Mouse (Mus musculus) hindbrain, embryonic 11.5 days (tissue): ENCODE measurements around the gene Smoc1. TPM values are rescaled to one million over a fixed set of nuclear protein-coding genes. Genes with fewer than 3 reads are reported as not detected.
A peak's percentile ranks its signal among the peaks of the same experiment; 100 is the strongest.

Source experiments
- ATAC-seq: fragments of 200-750 bp; cut with Nextera tagmentation; 2 replicates; pipeline ENCODE4 v1.8.0; 2017; ENCODE audit warnings: mild to moderate bottlenecking, moderate TSS enrichment, moderate library complexity; ENCODE audit not compliant: low FRiP score
- DNase-seq: peaks from one replicate; pipeline ENCODE4 v3.0.0-alpha.2; 2015; ENCODE audit warnings: low spot score
- H3K27ac ChIP-seq: fragments of 300-500 bp; sonication (generic); 2 replicates; pipeline ENCODE4 v1.5.1; 2014; ENCODE audit warnings: mild to moderate bottlenecking, low read depth, low read length
- H3K27me3 ChIP-seq: fragments of 300-500 bp; sonication (generic); 2 replicates; pipeline ENCODE4 v1.6.1; 2014; ENCODE audit warnings: mild to moderate bottlenecking, low read length, moderate library complexity, mixed read lengths; ENCODE audit not compliant: control insufficient read depth, insufficient read depth
- H3K36me3 ChIP-seq: fragments of 300-500 bp; sonication (generic); 2 replicates; pipeline ENCODE4 v1.6.1; 2014; ENCODE audit warnings: mild to moderate bottlenecking, low read length, moderate library complexity, mixed read lengths; ENCODE audit not compliant: control insufficient read depth, insufficient read depth
- H3K4me1 ChIP-seq: fragments of 300-500 bp; sonication (generic); replicated peaks from 2 replicates; pipeline ENCODE4 v1.6.1; 2014; ENCODE audit warnings: low read length, mixed read lengths; ENCODE audit not compliant: control insufficient read depth, insufficient read depth
- H3K4me2 ChIP-seq: fragments of 300-500 bp; sonication (generic); replicated peaks from 2 replicates; pipeline ENCODE4 v1.6.1; 2014; ENCODE audit warnings: mild to moderate bottlenecking, low read depth, low read length
- H3K4me3 ChIP-seq: fragments of 300-500 bp; sonication (generic); 2 replicates; pipeline ENCODE4 v1.5.1; 2014; ENCODE audit warnings: low read depth, low read length
- H3K9ac ChIP-seq: fragments of 300-500 bp; sonication (generic); 2 replicates; pipeline ENCODE4 v1.6.1; 2014; ENCODE audit warnings: low read depth, low read length
- H3K9me3 ChIP-seq: fragments of 300-500 bp; sonication (generic); 2 replicates; pipeline ENCODE4 v1.6.1; 2016; ENCODE audit warnings: low read length; ENCODE audit not compliant: control insufficient read depth
- WGBS: fragments of 180-500 bp; shearing (Covaris S2); extraction: QIAGEN DNeasy Blood & Tissue Kit; methylation state at CpG from one replicate; pipeline ENCODE4 v1.1.7; 2014; 5-methylcytosine and 5-hydroxymethylcytosine counted together
- polyA plus RNA-seq: library from polyadenylated mRNA; unstranded; fragments of >200 nt; fragmentation: Nextera tagmentation; extraction: Ambion mirVana; gene quantifications from 2 replicates; pipeline ENCODE4 v1.2.1, GENCODE M21; 2014

Gene Smoc1
- polyA plus RNA-seq, 1 experiment from 2014 or later: 12.9 TPM

GRCm38 (mm10) chr12:81199280-81199955 is 172.8 kb downstream of the Smoc1 start:
- no peaks in the 10 kb centered on the region for H3K4me1 ChIP-seq
- no peak overlapping the region for H3K27ac ChIP-seq
- DNase-seq (peak; percentile 84), ATAC-seq (peak; percentile 85)
- H3K27me3 ChIP-seq: no peaks in the 10 kb centered on the region
- no peak overlapping the region for H3K9ac ChIP-seq
- no peaks in the 10 kb centered on the region for H3K36me3 ChIP-seq
- 28% methylated on average over 23 of the region's 23 CpGs for WGBS
- no peaks in the 10 kb centered on the region for H3K9me3 ChIP-seq
- no peak overlapping the region for H3K4me2 ChIP-seq
- H3K4me3 ChIP-seq: no peak overlapping the region

DNA sequence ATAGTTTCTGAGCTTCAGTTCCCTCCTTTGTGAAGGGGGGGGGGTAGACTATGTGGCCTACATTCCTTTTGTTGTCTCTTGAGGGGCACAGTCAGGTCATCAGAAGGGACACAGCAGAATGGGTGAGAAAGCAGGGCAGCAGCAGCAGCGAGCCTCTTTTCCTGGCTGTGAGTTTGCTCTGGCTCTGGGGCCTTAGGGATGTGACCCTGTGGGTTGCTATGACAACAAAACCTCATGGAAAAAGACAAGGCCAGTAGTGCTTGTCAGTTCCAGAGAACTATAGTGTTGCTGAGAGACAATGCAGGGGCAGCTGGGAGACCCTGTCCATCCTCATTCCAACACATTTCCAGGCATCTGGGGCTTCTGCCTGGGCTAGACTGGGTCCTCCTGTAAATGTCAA is 176.6 kb downstream of the Smoc1 start:
- ATAC-seq: peak; percentile 57; the same call in 1 of the 2 replicates
- Histone ChIP-seq H3K27ac (no peak overlapping the region), H3K27me3 (no peaks in the 10 kb centered on the region), H3K4me1 (no peaks in the 10 kb centered on the region), H3K4me3 (no peak overlapping the region), H3K4me2 (no peak overlapping the region), H3K9me3 (no peaks in the 10 kb centered on the region), H3K36me3 (no peaks in the 10 kb centered on the region), H3K9ac (no peak overlapping the region)
- WGBS: 6% methylated on average over 1 of the region's 1 CpGs
- DNase-seq: peak; percentile 40

DNA sequence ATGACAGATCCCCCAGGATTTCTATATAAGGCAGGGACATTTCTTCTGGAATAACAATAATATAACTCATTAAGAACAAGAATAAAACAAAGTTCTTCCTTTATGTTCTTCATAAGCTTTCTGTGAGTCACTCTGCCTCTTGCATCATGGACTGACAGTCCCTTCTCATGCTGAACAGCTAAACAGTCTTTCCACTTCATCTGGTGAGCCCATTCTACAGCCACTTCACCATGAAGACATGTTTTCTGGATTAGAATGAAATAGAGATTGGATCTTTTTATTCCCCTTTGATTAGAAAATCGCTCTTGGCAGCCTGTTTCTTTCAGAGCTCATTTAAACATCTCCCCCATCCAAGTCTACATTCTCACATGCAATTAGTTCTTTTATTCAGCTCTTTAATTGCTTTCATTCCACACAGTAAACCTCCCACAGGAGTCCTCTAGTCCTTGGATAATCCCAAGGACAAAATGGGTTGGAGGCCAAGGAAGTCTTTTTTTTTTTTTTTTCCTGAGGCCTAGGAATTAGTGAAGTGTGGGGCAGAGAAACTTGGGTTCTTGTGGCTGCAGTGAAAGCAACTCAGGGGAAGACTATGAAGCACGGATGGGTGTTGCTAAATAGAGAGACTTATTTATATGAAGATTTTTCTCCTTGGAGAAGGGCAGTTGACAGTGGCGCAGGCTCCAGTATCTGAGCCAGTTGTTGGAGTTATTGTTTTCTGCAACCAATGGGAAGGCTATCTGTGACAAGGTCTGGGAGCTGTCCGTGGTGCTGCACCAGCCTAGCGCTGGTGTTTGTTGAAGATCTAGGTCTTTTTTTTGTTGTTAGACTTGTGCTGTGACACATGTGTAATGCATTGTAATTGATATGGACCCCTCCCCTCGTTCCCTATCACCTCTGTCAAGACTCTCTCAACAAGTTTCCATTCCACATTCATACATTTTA is 179.3 kb downstream of the Smoc1 start:
- no peaks in the 10 kb centered on the region for H3K9me3 ChIP-seq
- DNase-seq (peak; percentile 73), ATAC-seq (no peak)
- H3K27ac ChIP-seq: no peak overlapping the region
- no peaks in the 10 kb centered on the region for H3K36me3 ChIP-seq
- H3K4me3 ChIP-seq: no peak overlapping the region
- H3K4me1 ChIP-seq: no peaks in the 10 kb centered on the region
- no peak overlapping the region for H3K4me2 ChIP-seq
- 28% methylated on average over 6 of the region's 6 CpGs for WGBS
- H3K9ac ChIP-seq: no peak overlapping the region
- no peaks in the 10 kb centered on the region for H3K27me3 ChIP-seq

DNA sequence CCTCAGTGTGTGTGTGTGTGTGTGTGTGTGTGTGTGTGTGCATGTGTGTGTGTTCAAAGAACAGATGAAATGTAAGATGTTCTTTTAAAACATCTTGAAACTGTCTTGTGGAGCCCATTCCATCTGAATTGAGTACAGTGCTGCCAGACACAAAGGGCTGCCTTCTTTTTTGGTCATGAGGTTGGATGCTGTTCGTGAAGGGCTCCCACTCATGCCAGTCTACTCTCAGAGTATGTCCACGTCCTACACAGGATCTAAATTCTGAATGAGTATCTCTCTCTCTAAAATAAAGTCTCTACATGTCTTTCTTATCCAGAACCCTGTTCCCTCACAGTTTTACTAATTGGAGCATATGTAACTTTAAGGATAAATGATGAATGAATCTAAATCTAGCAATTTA is 182.0 kb downstream of the Smoc1 start:
- no peak overlapping the region for H3K27ac ChIP-seq
- no peak overlapping the region for H3K4me2 ChIP-seq
- 78% methylated on average over 2 of the region's 2 CpGs for WGBS
- H3K4me1 ChIP-seq: no peaks in the 10 kb centered on the region
- no peaks in the 10 kb centered on the region for H3K9me3 ChIP-seq
- no peaks in the 10 kb centered on the region for H3K36me3 ChIP-seq
- H3K9ac ChIP-seq: no peak overlapping the region
- H3K27me3 ChIP-seq: no peaks in the 10 kb centered on the region
- no peak for ATAC-seq
- H3K4me3 ChIP-seq: no peak overlapping the region
- DNase-seq: no peak

GRCm38 (mm10) chr12:81219339-81219738 is 192.7 kb downstream of the Smoc1 start:
- no peak for DNase-seq

GRCm38 (mm10) chr12:81223276-81223675 is 196.7 kb downstream of the Smoc1 start:
- 75% methylated on average over 2 of the region's 2 CpGs for WGBS
- ATAC-seq (no peak), DNase-seq (no peak)
- Histone ChIP-seq H3K4me1 (no peaks in the 10 kb centered on the region), H3K9ac (no peak overlapping the region), H3K36me3 (no peaks in the 10 kb centered on the region), H3K27me3 (no peaks in the 10 kb centered on the region), H3K9me3 (no peaks in the 10 kb centered on the region), H3K4me3 (no peak overlapping the region), H3K27ac (no peak overlapping the region), H3K4me2 (no peak overlapping the region)

More at GRCm38 (mm10) chr12:81219339-81219738, 192.7 kb downstream of the Smoc1 start:
- Histone ChIP-seq H3K36me3 (no peaks in the 10 kb centered on the region), H3K9ac (no peak overlapping the region), H3K4me1 (no peaks in the 10 kb centered on the region), H3K27me3 (no peaks in the 10 kb centered on the region), H3K27ac (no peak overlapping the region), H3K9me3 (no peaks in the 10 kb centered on the region), H3K4me3 (no peak overlapping the region), H3K4me2 (no peak overlapping the region)
- WGBS: 77% methylated on average over 4 of the region's 4 CpGs
- no peak for ATAC-seq

GRCm38 (mm10) chr12:81224843-81225242 is 198.2 kb downstream of the Smoc1 start:
- Histone ChIP-seq H3K36me3 (no peaks in the 10 kb centered on the region), H3K27me3 (no peaks in the 10 kb centered on the region), H3K4me1 (no peaks in the 10 kb centered on the region), H3K9me3 (no peaks in the 10 kb centered on the region), H3K4me3 (no peak overlapping the region), H3K27ac (no peak overlapping the region), H3K9ac (no peak overlapping the region), H3K4me2 (no peak overlapping the region)
- ATAC-seq: no peak
- no peak for DNase-seq
- 92% methylated on average over 2 of the region's 2 CpGs for WGBS

GRCm38 (mm10) chr12:81225966-81226577 is 199.5 kb downstream of the Smoc1 start:
- no peaks in the 10 kb centered on the region for H3K9me3 ChIP-seq
- no peak overlapping the region for H3K4me3 ChIP-seq
- H3K4me2 ChIP-seq: no peak overlapping the region
- H3K9ac ChIP-seq: no peak overlapping the region
- DNase-seq: no peak
- H3K27ac ChIP-seq: no peak overlapping the region
- H3K27me3 ChIP-seq: no peaks in the 10 kb centered on the region
- no peak for ATAC-seq
- WGBS: 47% methylated on average over 6 of the region's 6 CpGs
- H3K4me1 ChIP-seq: no peaks in the 10 kb centered on the region
- H3K36me3 ChIP-seq: no peaks in the 10 kb centered on the region
